Mouse (Mus musculus) hindbrain, embryonic 11.5 days (tissue): ENCODE results near the gene Trpm3. TPM values are rescaled to one million over a fixed set of nuclear protein-coding genes. Genes with fewer than 3 reads are reported as not detected.

Source experiments
- ATAC-seq: fragments of 200-750 bp; cut with Nextera tagmentation; 2 replicates; pipeline ENCODE4 v1.8.0; 2017; ENCODE audit warnings: mild to moderate bottlenecking, moderate TSS enrichment, moderate library complexity; ENCODE audit not compliant: low FRiP score
- DNase-seq: peaks from one replicate; pipeline ENCODE4 v3.0.0-alpha.2; 2015; ENCODE audit warnings: low spot score
- H3K27ac ChIP-seq: fragments of 300-500 bp; sonication (generic); 2 replicates; pipeline ENCODE4 v1.5.1; 2014; ENCODE audit warnings: mild to moderate bottlenecking, low read depth, low read length
- H3K27me3 ChIP-seq: fragments of 300-500 bp; sonication (generic); 2 replicates; pipeline ENCODE4 v1.6.1; 2014; ENCODE audit warnings: mild to moderate bottlenecking, low read length, moderate library complexity, mixed read lengths; ENCODE audit not compliant: control insufficient read depth, insufficient read depth
- H3K36me3 ChIP-seq: fragments of 300-500 bp; sonication (generic); 2 replicates; pipeline ENCODE4 v1.6.1; 2014; ENCODE audit warnings: mild to moderate bottlenecking, low read length, moderate library complexity, mixed read lengths; ENCODE audit not compliant: control insufficient read depth, insufficient read depth
- H3K4me1 ChIP-seq: fragments of 300-500 bp; sonication (generic); replicated peaks from 2 replicates; pipeline ENCODE4 v1.6.1; 2014; ENCODE audit warnings: low read length, mixed read lengths; ENCODE audit not compliant: control insufficient read depth, insufficient read depth
- H3K4me2 ChIP-seq: fragments of 300-500 bp; sonication (generic); replicated peaks from 2 replicates; pipeline ENCODE4 v1.6.1; 2014; ENCODE audit warnings: mild to moderate bottlenecking, low read depth, low read length
- H3K4me3 ChIP-seq: fragments of 300-500 bp; sonication (generic); 2 replicates; pipeline ENCODE4 v1.5.1; 2014; ENCODE audit warnings: low read depth, low read length
- H3K9ac ChIP-seq: fragments of 300-500 bp; sonication (generic); 2 replicates; pipeline ENCODE4 v1.6.1; 2014; ENCODE audit warnings: low read depth, low read length
- H3K9me3 ChIP-seq: fragments of 300-500 bp; sonication (generic); 2 replicates; pipeline ENCODE4 v1.6.1; 2016; ENCODE audit warnings: low read length; ENCODE audit not compliant: control insufficient read depth
- microRNA counts: library from miRNA; unstranded; fragments of <30 nt; microRNA quantifications from one replicate; lab custom pipeline; 2015
- polyA plus RNA-seq: library from polyadenylated mRNA; unstranded; fragments of >200 nt; fragmentation: Nextera tagmentation; extraction: Ambion mirVana; gene quantifications from 2 replicates; pipeline ENCODE4 v1.2.1, GENCODE M21; 2014

The Trpm3 gene
- polyA plus RNA-seq, 1 experiment from 2014 or later = 16.6 TPM

DNA sequence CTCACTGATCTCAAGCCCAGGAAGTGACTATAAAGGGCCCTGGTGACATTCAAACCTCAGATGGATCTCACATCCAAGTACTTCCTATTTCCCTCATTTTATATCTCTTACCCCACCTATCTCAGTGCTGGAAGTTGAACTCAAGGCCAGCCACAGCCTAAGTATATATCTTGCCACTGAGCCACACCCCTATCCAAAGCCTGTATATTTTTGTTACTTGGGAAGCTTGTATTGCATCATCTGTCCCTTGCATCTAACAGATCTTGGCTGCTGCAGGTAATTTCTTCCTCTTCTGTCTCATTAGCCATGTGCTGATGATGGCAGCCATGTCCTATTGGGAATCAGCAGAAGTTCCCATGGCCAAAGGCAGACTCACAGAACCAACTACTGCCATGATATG, 904.9 kb downstream of the Trpm3 start:
- Histone ChIP-seq H3K27me3 (no peaks in the 10 kb centered on the region), H3K36me3 (no peaks in the 10 kb centered on the region)

More for the DNA sequence above, 904.9 kb downstream of the Trpm3 start:
- Histone ChIP-seq H3K27ac (no peak overlapping the region), H3K4me1 (no peaks in the 10 kb centered on the region), H3K4me2 (no peak overlapping the region), H3K4me3 (no peak overlapping the region), H3K9ac (no peak overlapping the region), H3K9me3 (no peaks in the 10 kb centered on the region)
- DNase-seq (no peak), ATAC-seq (no peak)

MicroRNAs within 50 kb of the gene (microRNA counts, 519-probe panel; counts per million panel counts)
- 5,686 counts per million, percentile 83 among the panel's probes with 10 or more counts for microRNA mmu-miR-204 (lab: Ali Mortazavi, UCI)
